Mouse (Mus musculus) T-helper 17 cell (primary cell): ENCODE measurements around the gene Ildr1.

ENCODE experiments used
- in situ Hi-C, 2 experiments: fragments of 300-600 bp; cut with MboI, MseI; formaldehyde crosslinking; loops; 1 replicate in 1 of 2; 2 replicates in 1 of 2; pipeline ENCODE4 v1.15.1; 2025; ENCODE audit warnings: high pct_unique_total_duplicates in 2 of 2

The Ildr1 gene

DNA sequence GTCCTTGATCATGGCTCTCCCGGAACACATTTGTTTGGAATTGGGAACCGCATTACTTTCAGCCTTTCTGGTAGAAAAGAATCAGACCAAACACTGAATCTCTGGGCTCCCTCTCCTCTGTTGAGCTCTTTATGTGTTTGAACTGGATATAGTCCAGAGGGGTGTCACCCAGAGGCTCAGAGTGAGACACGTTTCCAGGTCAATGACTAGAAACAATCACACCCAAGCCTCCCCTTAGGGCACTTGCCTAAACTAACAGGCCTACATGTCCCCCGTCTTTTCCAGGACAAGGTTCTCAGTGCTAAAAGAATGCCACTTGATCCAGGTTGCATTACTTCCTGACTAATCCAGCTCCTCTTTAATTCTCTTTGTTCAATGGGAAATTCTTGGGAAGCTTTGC is 77.1 kb downstream of the Ildr1 start:
- in situ Hi-C loops: no loop called here

DNA sequence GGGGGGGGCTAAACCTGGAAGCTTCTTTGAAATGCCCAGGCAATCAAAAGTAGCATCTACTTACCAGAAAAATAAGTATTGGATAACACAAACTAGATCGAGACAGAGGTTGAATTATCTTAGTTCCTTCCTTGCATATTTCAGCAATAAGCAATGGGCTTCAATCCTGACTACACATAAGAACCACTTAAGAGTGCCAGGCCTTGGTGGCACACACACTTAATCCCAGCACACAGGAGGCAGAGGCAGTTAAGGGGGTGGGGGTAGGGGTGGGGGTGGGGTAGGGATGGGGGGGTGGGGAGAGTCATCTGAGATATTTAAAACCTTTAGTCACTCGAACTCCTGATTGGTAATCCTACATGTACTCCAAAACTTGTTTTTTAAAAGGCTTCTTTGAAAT is 77.5 kb downstream of the Ildr1 start:
- in situ Hi-C loops: no loop called here

DNA sequence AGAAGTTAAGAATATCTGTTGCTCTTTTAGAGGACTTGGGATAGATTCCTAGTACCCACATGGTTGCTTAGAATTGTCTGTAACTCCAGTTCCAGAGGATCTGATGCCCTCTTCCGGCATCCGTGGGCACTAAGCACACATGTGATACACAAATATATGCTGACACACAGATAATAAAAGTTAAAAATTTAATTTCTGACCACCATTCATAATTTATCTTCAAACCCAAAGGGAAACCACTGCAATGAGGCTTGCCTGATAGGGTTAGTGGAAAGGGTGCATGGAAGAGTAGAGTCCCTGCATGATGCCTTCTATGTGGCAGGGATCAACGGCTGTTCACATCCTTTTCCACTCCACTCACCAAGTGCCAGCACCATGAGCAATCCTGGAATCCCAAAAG is 77.9 kb downstream of the Ildr1 start:
- in situ Hi-C loops: no loop called here

DNA sequence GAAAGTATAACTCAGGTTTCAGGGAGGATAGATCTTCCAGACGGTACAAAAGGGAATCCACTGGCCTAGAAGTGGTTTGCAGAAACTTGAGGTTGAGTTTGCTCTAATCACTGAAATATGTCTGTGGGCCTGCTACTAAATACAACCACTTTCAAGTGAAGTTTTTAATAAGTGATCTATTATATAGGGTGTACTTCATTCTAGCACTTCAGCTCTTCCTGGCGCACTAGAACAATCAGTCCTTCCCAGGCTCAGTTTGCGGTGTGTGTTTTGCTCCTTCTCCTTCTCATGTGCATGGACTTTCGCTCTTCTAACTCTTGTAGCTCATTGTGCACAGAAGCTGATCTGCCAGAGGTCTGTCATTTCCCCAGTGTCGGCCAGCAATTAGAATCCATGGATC is 79.2 kb downstream of the Ildr1 start:
- in situ Hi-C loops: no loop called here

DNA sequence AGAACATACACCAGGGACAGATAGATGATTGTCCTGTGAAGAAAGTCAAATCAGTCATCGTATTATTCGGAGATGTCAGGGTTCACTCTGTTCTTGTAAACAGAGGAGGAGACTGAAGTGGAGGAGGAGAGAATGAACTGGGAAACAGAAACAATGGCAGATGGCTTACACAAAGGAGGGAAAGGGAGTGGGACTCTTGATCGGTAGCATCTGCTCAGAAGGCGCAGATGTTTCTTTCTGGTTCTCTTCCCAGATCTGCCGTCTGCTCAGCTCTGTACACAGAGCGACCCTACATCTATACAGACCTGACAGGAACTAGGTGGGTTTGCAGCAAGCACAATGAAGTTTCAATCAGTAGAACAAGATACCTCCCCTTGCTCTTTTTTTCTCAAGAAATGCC is 81.9 kb downstream of the Ildr1 start:
- in situ Hi-C loops: no loop called here
